Mouse (Mus musculus) urinary bladder, postnatal 25 days (tissue): ENCODE data around the gene Kcna6.

ENCODE experiments used
- DNase-seq: peaks from one replicate; pipeline ENCODE4 v3.0.0; 2022; ENCODE audit warnings: low spot score

Kcna6 gene

DNA sequence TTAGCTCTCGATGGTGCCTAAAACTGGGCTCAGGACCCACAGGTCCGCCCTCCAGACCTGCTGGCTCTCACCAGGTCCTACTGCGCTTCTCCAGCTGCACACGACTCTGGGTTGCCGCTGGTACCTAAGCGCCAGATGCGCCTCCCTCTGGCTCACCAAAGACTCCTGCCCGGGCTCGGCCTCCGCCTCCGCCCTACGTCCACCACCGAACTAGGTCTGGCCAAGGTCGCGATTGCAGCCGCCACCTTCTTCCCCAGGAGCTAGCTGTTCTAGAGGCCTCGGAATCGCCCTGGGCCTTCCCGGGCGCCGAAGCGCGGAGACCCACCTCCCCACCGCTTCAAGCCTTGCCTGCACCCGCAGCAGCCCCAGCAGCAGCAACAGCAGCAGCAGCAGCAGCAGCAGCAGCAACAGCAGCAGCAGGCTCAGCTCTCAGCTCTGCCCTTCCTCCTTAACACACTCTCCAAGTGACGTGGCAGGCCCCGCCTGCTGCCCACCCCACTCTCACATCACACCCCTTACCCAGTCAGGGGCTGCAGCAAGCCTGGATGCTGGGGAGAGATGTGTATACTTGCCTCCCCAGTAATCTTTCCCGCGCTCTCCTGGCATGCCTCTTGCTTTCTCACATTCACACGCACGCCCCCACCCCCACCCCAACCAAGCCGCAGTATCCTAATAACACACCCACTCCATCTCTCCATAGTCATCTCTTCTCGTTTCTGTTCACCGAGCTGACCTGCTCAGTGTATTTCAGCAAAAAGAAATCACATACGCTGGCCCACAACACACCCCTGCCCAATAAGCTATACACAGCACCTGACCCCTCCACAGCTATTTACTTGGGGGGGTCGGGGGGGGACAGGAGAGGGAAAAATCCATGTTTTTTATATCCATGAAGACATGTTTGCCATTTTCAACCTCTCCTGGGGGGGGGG lies at the start of gene Kcna6:
TSS of gene Kcna6 (minus strand) at position 464 of the 932 bp plus-strand sequence.
- DNase-seq, result no peak

DNA sequence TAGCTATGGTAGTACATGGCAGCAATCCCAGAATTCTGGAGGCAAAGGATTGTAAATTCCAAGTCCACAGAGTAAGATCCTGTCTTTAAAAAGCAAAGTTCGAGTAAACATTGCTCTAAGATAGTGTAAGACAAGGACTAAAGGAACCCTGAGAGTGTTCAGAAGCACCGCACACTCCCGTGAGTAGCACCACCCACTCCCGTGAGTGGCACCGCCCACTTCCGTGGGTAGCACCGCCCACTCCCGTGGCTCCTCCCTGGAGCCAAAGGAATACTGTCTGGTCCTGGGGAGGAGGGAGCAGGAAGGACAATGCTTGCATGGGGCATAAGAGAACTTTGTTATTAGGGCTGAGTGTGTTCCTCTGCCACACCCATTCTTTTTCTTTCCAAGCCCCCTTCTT lies 48.4 kb upstream of the Kcna6 start:
- no peak for DNase-seq

DNA sequence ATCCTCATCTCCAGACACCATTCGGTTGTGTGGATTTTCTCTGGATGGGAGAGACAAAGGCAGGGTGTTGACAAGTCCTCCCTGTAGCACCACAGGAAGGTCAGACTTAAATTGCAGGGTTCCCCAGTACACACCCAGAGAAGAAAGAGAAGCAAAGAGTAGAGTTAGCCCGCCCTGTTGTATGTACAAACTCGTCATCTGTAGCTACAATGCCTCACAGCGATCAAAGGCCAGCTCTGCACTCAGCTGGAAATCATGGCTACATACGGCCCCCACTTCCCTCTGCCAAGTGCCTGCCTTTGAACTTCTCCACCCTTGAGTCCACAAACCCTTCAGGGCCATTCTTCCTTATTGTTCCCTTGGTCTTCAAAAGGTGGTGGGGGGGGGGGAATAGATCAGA lies 43.7 kb upstream of the Kcna6 start:
- DNase-seq, result no peak

DNA sequence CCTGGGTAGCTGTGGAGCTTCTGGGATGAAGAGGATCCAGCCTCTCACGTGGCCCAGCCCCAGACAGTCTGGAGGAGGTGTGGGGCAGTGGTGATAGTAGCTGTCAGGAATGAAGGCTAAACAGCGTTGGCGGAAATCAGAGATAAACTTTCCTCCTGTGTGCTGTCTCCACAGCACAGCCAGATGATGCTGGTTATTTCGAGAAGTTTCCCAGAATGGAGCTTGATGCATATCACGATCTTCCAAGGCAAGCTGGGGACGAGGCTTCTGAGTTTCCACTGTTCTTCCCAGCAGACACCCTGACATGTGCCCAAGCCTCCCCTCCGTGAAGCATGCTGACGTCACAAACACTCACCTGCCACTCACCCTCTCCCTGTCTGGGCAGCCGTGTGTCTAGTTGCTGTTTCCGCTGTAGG lies 43.2 kb upstream of the Kcna6 start:
- no peak for DNase-seq

DNA sequence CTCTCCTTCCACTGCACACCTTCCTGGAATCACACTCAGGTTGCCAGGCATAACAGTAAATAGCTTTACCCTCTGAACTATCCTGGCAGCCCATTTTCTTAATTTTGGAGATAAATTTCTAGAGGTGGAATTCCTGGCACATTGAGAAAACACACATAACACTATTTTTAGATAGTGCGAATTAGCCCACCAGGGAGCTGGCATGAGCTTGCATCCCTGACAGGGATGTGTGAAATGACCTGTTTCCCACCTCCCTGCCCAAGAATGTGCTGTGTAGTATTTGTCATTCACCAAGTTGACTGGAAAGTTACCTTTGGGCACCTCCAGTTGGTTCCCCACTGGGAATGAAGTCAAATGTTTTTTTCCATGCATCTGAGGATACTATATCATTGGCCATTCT lies 42.6 kb upstream of the Kcna6 start:
- DNase-seq, result no peak

- DNase-seq, result no peak
Measured at GRCm38 (mm10) chr6:126777889-126778288, 37.4 kb upstream of the Kcna6 start.

GRCm38 (mm10) chr6:126773873-126774272 lies 33.4 kb upstream of the Kcna6 start:
- no peak for DNase-seq

DNA sequence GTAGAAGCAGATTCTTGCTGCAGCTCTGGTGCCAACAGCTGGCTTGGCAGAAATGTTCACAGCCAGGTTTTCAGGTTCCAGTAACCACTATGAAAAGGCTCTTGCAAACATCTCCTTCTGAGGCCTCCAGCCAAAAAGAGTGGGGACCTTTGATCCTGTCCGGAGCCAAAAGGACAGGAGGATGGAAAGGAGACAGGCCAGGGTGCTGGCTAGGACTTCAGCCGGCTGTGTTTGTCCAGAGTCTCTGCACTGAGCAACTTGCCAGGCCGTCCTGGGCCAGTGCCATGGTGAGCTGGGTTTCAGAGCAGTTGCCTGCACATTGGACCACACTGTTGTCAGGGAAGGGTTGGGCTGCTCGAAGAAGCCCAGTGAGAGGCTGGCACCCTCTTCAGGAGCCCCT lies 31.9 kb upstream of the Kcna6 start:
- no peak for DNase-seq

- no peak for DNase-seq
Measured at GRCm38 (mm10) chr6:126770146-126770731, 29.8 kb upstream of the Kcna6 start.

GRCm38 (mm10) chr6:126768957-126769665 lies 28.6 kb upstream of the Kcna6 start:
- no peak for DNase-seq

DNA sequence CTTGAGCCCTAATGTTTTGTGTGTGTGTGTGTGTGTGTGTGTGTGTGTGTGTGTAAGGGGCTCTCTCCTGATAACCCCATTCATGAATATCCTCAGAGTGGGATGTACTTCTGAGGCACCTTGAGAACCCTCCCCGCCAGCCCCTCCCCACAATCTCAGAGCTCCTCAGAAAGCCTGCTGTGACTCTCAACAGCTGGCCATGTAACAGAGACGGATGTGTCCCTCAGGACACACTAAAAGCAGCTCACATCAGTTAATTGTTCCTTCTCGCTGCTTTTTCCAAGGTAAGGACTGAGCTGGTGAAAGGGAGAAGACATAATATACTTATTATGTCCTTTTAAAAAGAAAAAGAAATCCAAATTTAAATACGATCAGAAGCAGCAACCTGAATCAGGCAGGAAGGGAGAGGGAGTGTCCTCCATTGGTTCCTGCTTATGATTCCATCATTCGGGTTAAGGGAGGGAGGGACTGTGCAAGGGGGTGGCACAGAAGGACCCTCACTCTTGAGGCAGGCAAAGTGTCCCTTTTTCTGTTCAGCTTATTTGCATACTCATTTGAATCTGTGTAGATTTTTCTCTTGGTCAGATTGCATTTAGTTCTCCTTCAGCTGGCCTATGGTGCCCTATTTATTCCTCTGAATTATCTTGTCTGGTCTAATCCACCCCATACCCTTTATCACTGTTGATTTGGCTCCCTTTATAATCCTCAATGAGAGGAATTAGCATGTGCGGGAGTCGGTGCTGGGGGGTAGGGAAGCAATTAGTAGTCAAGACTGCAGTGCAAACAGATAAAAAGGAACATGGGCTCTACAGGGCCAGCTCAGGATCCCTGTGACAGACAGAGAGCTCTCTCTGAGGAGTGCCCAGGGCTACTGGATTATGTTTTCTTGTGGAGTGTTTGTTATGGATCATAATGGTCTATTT lies 27.4 kb upstream of the Kcna6 start:
- DNase-seq, result no peak

- no peak for DNase-seq
Measured at GRCm38 (mm10) chr6:126766552-126766951, 26.1 kb upstream of the Kcna6 start.

- DNase-seq, result no peak
Measured at GRCm38 (mm10) chr6:126764563-126765091, 24.2 kb upstream of the Kcna6 start.

- DNase-seq, result no peak
Measured at GRCm38 (mm10) chr6:126761362-126761761, 20.9 kb upstream of the Kcna6 start.

GRCm38 (mm10) chr6:126755729-126756411 lies 15.4 kb upstream of the Kcna6 start:
- no peak for DNase-seq

DNA sequence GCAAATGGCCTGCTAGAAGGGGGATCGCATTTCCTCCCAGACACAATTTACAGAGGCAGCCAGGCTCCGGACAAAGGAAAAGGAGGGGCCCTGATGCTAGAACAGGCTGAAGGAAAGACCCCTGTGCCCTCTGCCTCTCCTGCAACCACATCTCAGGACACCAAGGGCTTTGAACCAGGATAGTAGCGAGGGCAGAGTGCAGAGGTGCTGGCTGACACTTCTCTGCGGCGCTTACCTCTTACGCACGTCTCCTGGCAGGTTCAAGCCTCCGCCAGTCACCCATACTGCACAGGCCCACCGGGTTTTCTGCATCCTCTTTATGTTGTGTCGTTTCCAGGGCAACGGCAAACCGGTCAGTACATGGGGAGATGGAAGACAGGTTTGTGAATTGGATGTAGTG lies 12.0 kb upstream of the Kcna6 start:
- no peak for DNase-seq

DNA sequence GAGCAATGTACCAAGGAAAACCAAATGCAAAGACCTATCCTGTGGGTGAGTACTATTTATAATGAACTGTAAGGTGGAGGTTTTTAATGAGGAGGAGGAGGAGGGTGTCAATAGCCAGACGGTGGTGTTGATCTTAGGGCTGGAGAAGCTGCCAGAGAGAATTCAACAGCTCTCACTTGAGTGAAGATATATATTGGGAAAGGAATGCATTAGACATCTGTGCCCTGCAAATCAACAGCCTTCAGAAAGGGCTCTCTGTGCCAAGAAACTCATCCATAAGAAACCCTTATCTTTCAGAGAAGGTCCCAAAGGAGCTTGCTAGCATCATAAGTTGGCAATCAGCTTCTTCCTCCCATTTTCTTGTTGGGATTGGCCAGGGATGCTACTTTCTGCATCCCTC lies 5.4 kb upstream of the Kcna6 start:
- no peak for DNase-seq

- DNase-seq, result no peak
Measured at GRCm38 (mm10) chr6:126742610-126743009, 2.1 kb upstream of the Kcna6 start.

- DNase-seq, result no peak
Measured at GRCm38 (mm10) chr6:126739326-126740210, 906 bp downstream of the Kcna6 start.

DNA sequence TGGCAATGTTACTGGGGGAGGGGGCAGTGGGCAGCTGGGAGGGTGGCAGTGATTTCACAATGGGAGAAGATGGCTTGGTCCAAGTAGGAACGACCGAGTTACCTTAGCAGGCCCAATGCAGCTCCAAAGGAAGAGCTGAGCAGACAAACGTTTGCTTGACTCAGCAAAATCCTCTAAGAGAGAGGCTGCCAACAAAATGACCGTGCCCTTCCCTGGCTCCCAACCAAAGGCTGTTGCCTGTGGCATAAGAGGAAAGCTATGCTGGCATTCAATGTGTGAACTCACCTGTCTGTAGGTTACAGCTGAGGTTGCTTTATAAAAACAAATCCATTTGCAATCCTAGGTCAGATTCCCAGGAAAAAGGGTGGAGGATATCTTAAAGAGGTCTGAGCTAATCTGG lies 3.5 kb downstream of the Kcna6 start:
- DNase-seq, result no peak
